ENCODE assay signal across 8 mouse cellular contexts in the genomic region with DNA sequence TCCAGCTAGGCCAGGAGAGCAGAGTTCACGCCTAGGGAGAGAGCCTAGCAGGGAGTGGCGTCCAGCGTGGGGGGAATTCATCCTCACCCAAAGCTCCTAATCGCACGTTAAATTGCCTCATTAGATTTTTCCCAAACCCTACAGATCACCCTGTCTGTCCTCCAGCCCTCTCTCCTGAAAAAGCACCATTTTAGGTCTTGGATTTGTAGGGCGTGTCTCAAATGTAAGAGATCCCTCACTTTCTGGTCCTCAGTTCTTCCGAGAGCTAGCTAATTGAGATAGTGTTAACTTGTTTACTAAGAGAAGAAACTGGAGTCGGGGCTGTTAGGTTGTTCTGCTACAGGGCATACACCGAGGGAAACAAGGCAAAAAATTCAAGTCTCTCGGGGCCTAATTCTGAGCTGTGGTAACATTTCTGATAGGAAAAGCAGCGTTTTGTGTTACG. TPM values are rescaled to one million over a fixed set of nuclear protein-coding genes. Genes with fewer than 3 reads are reported as not detected.
DNase-seq lines count a peak whose midpoint lies in the region; ATAC-seq and TF ChIP-seq lines count a peak whose summit lies in the region.

No protein-coding gene starts in this region.

- no peaks in the 10 kb centered on the region for H3K27me3 ChIP-seq in C2C12 (ENCODE audit: control insufficient read depth, insufficient read depth, insufficient read length)
- H3K27me3 ChIP-seq in forebrain, embryonic 11.5 days (ENCODE audit: control insufficient read depth, insufficient read depth, low read length), result no peaks in the 10 kb centered on the region
- no peaks in the 10 kb centered on the region for H3K27me3 ChIP-seq in liver, embryonic 13.5 days

- H3K4me2 ChIP-seq in forebrain, embryonic 11.5 days (ENCODE audit: low read depth, low read length, severe bottlenecking), result peak overlapping the region; percentile 69
- H3K4me2 ChIP-seq in liver, embryonic 13.5 days, result peak overlapping the region; percentile 91

- no peak for DNase-seq in frontal cortex, postnatal 25 days (ENCODE audit: low spot score in 2 of 2)
- DNase-seq in forebrain, embryonic 11.5 days (ENCODE audit: low spot score), result no peak
- no peak for DNase-seq in liver, embryonic 13.5 days
- DNase-seq in left cerebral cortex, adult 8-10 months (ENCODE audit: low spot score in 2 of 2), result no peak
- no peak for DNase-seq in cerebellum, adult 11 months
- DNase-seq in frontal cortex, adult 2 months (ENCODE audit: extremely low spot score in 1 of 2, low spot score in 1 of 2), result no peak

- TF ChIP-seq CTCF in C2C12 (IDR thresholded peaks at IDR 0.05; ENCODE audit: control insufficient read depth, insufficient read depth, insufficient read length), result no peak

- peak; percentile 18; the same call in 1 of the 2 replicates for ATAC-seq in frontal cortex, adult (ENCODE audit: low TSS enrichment)
- no peak for ATAC-seq in forebrain, embryonic 11.5 days (replicated peaks; ENCODE audit: low FRiP score)
- ATAC-seq in liver, embryonic 13.5 days (ENCODE audit: low read depth), result peak; percentile 75

- peak overlapping the region; percentile 81 for H3K9ac ChIP-seq in forebrain, embryonic 11.5 days (ENCODE audit: low read length)
- H3K9ac ChIP-seq in liver, embryonic 13.5 days, result peak overlapping the region; percentile 97

- H3K4me1 ChIP-seq in forebrain, embryonic 11.5 days (replicated peaks; ENCODE audit: control insufficient read depth, insufficient read depth, low read length), result peaks cover 4% of the 10 kb centered on the region; the same call in 1 of the 2 replicates
- peaks cover 48% of the 10 kb centered on the region for H3K4me1 ChIP-seq in liver, embryonic 13.5 days (replicated peaks)

- peaks cover 1% of the 10 kb centered on the region for H3K79me3 ChIP-seq in C2C12 (ENCODE audit: low read depth)

- no peaks in the 10 kb centered on the region for H3K9me3 ChIP-seq in forebrain, embryonic 11.5 days (ENCODE audit: control insufficient read depth, low read length)
- no peaks in the 10 kb centered on the region for H3K9me3 ChIP-seq in liver, embryonic 13.5 days (replicated peaks)

- H3ac ChIP-seq in C2C12 (ENCODE audit: control insufficient read depth, insufficient read length, low read depth), result peak overlapping the region; percentile 89

- H3K4me3 ChIP-seq in C2C12 (ENCODE audit: insufficient read depth, poor library complexity, severe bottlenecking), result peak overlapping the region; percentile 66
- H3K4me3 ChIP-seq in forebrain, embryonic 11.5 days (ENCODE audit: low read depth, low read length), result peak overlapping the region; percentile 62
- peak overlapping the region; percentile 94 for H3K4me3 ChIP-seq in liver, embryonic 13.5 days (replicated peaks)

- WGBS in forebrain, embryonic 11.5 days, result 20% methylated on average over 12 of the region's 12 CpGs
- WGBS in liver, embryonic 13.5 days (ENCODE audit: insufficient replicate concordance), result 3% methylated on average over 12 of the region's 12 CpGs

- peak overlapping the region; percentile 84 for H3K27ac ChIP-seq in forebrain, embryonic 11.5 days (ENCODE audit: low read depth, low read length)
- peak overlapping the region; percentile 93 for H3K27ac ChIP-seq in liver, embryonic 13.5 days

- peaks cover 12% of the 10 kb centered on the region for H3K79me2 ChIP-seq in C2C12 (ENCODE audit: control insufficient read depth, insufficient read depth)

- H3K36me3 ChIP-seq in C2C12 (ENCODE audit: control insufficient read depth, insufficient read depth), result peaks cover 37% of the 10 kb centered on the region
- H3K36me3 ChIP-seq in forebrain, embryonic 11.5 days (ENCODE audit: control insufficient read depth, insufficient read depth, low read length), result peaks cover 10% of the 10 kb centered on the region
- peaks cover 32% of the 10 kb centered on the region for H3K36me3 ChIP-seq in liver, embryonic 13.5 days

TF ChIP-seq in C2C12, 6 proteins besides CTCF, POLR2A, EP300 and RAD21:
- no peak for TF ChIP-seq MYOD1 (IDR thresholded peaks at IDR 0.05; ENCODE audit: control insufficient read depth, insufficient read length, low read depth)
- TF ChIP-seq FOSL1 (IDR thresholded peaks at IDR 0.05; ENCODE audit: insufficient read depth, low read length, poor library complexity, severe bottlenecking), result no peak
- no peak for TF ChIP-seq MYOG (IDR thresholded peaks at IDR 0.05; ENCODE audit: control insufficient read depth, extremely low read depth, insufficient read length)
- TF ChIP-seq CEBPB (IDR thresholded peaks at IDR 0.05; ENCODE audit: low read depth), result no peak
- no peak for TF ChIP-seq USF1 (IDR thresholded peaks at IDR 0.05; ENCODE audit: low read depth)
- TF ChIP-seq MAX (IDR thresholded peaks at IDR 0.05), result no peak

RNA-seq across cellular contexts. Expression of a gene that starts 0.6 kb away (rescaled TPM):
- 53.2 TPM for polyA plus RNA-seq in C2C12 (2012; fragmentation: generic; extraction: Trizol)
- polyA plus RNA-seq in forebrain, embryonic 11.5 days (2014; fragmentation: Nextera tagmentation; extraction: Ambion mirVana), result 118 and 123 TPM in 2 replicates
- 38.8 and 39.8 TPM in 2 replicates for polyA plus RNA-seq in liver, embryonic 13.5 days (2015; fragmentation: Nextera tagmentation; extraction: Ambion mirVana)
- 10 to 100 TPM; 54.4 to 62.8 (median 57.6) TPM for total RNA-seq in left cerebral cortex, adult 8-10 months (2022)
- 62.5 and 63.4 TPM in 2 replicates for polyA plus RNA-seq in frontal cortex, adult 2 months (2012; rRNA removed)

RNA-seq across cellular contexts. Expression of a gene that starts 20.4 kb away (rescaled TPM):
- 4.4 TPM for polyA plus RNA-seq in C2C12 (2012; fragmentation: generic; extraction: Trizol)
- polyA plus RNA-seq in forebrain, embryonic 11.5 days (2014; fragmentation: Nextera tagmentation; extraction: Ambion mirVana), result 14.4 and 16.9 TPM in 2 replicates
- polyA plus RNA-seq in liver, embryonic 13.5 days (2015; fragmentation: Nextera tagmentation; extraction: Ambion mirVana), result 3.0 and 4.1 TPM in 2 replicates
- 10 to 100 TPM; 42.8 to 60.5 (median 48.2) TPM for total RNA-seq in left cerebral cortex, adult 8-10 months (2022)
- polyA plus RNA-seq in frontal cortex, adult 2 months (2012; rRNA removed), result 24.3 and 26.8 TPM in 2 replicates

RNA-seq across cellular contexts. Expression of a gene that starts 58.6 kb away (rescaled TPM):
- 374 TPM for polyA plus RNA-seq in C2C12 (2012; fragmentation: generic; extraction: Trizol)
- polyA plus RNA-seq in forebrain, embryonic 11.5 days (2014; fragmentation: Nextera tagmentation; extraction: Ambion mirVana), result 782 and 811 TPM in 2 replicates
- 594 and 691 TPM in 2 replicates for polyA plus RNA-seq in liver, embryonic 13.5 days (2015; fragmentation: Nextera tagmentation; extraction: Ambion mirVana)
- 100 to 1,000 TPM; 125 to 143 (median 139) TPM for total RNA-seq in left cerebral cortex, adult 8-10 months (2022)
- polyA plus RNA-seq in frontal cortex, adult 2 months (2012; rRNA removed), result 121 and 126 TPM in 2 replicates
